Mouse (Mus musculus) hematopoietic stem cell, adult 5-6 weeks (primary cell): ENCODE data around the gene Mrps2. TPM values are rescaled to one million over a fixed set of nuclear protein-coding genes. Genes with fewer than 3 reads are reported as not detected.
"Not testable (repeated sequence)": the region's sequence is repeated elsewhere in the genome, so short reads cannot be mapped to it uniquely, and the experiment has no call there.

Source experiments
- ATAC-seq, 2 experiments: fragments of 125-278 bp in 1 of 2; replicated peaks in 1 of 2; 2 replicates each; pipeline ENCODE4 v1.8.0; 2016 to 2017; ENCODE audit warnings: inconsistent platforms in 2 of 2, mild to moderate bottlenecking in 2 of 2, moderate number of reproducible peaks in 2 of 2, low read depth in 1 of 2, moderate TSS enrichment in 1 of 2; ENCODE audit not compliant: low FRiP score in 2 of 2, poor library complexity in 2 of 2, severe bottlenecking in 2 of 2, insufficient read depth in 1 of 2, low TSS enrichment in 1 of 2
- total RNA-seq: library from RNA; stranded (forward); fragments of 172-1452, 232-1000 nt; gene quantifications from 2 replicates; pipeline ENCODE4 v1.2.3, GENCODE M21; 2017

Gene Mrps2
- total RNA-seq, 1 experiment from 2014 or later, result 31.9 TPM

- ATAC-seq, result no peak
Measured at GRCm38 (mm10) chr2:28505795-28506194, 37.9 kb downstream of the Mrps2 start, which contains the start of gene Gm10134. Gm10134 (plus strand) TSS chr2:28506095.

GRCm38 (mm10) chr2:28506291-28506690 lies 38.4 kb downstream of the Mrps2 start:
- no peak for ATAC-seq

GRCm38 (mm10) chr2:28511600-28511999 lies 43.7 kb downstream of the Mrps2 start:
- ATAC-seq, result not testable (repeated sequence)

GRCm38 (mm10) chr2:28512798-28513401 lies 45.0 kb downstream of the Mrps2 start, which contains the start of gene Ralgds:
Ralgds (plus strand) TSS chr2:28513125.
- ATAC-seq, result no peak

GRCm38 (mm10) chr2:28513431-28514370 lies 45.8 kb downstream of the Mrps2 start:
- ATAC-seq, result no peak

GRCm38 (mm10) chr2:28514489-28514888 lies 46.6 kb downstream of the Mrps2 start:
- ATAC-seq, result peak; percentile 55 to 61

- ATAC-seq, result peak; percentile 38 to 66
Measured at GRCm38 (mm10) chr2:28517206-28517909, 49.5 kb downstream of the Mrps2 start.

GRCm38 (mm10) chr2:28518231-28518630 lies 50.4 kb downstream of the Mrps2 start:
- 0 out of 4 replicates have a peak, but pooled peaks of 1 of the 2 experiments have one; percentile 8 for ATAC-seq

GRCm38 (mm10) chr2:28520581-28520980 lies 52.7 kb downstream of the Mrps2 start:
- ATAC-seq, result no peak

Other genes with a start within 250 kb of the Mrps2 start
- 8.6 and 11.7 TPM in 2 replicates for gene Ppp1r26, start 21.3 kb upstream of the Mrps2 start, total RNA-seq
- not detected in 2 replicates for gene 1700007K13Rik, start 1.7 kb upstream of the Mrps2 start, total RNA-seq
- not detected in 2 replicates for gene Gbgt1, start 28.8 kb downstream of the Mrps2 start, total RNA-seq
- not detected in 2 replicates for gene Gm10134, start 38.0 kb downstream of the Mrps2 start, total RNA-seq
- gene Ralgds, start 45.1 kb downstream of the Mrps2 start, total RNA-seq, result 12.0 and 20.9 TPM in 2 replicates
- not detected in 2 replicates for gene Cel, start 95.3 kb downstream of the Mrps2 start, total RNA-seq
- gene Gtf3c5, start 115.7 kb downstream of the Mrps2 start, total RNA-seq, result 15.8 and 31.2 TPM in 2 replicates
- 16.4 and 23.5 TPM in 2 replicates for gene Gfi1b, start 153.9 kb downstream of the Mrps2 start, total RNA-seq
- gene Tsc1, start 173.2 kb downstream of the Mrps2 start, total RNA-seq, result 22.8 and 23.5 TPM in 2 replicates
- 1.4 and 3.1 TPM in 2 replicates for gene Spaca9, start 231.7 kb downstream of the Mrps2 start, total RNA-seq
- 0.15 and 0.38 TPM in 2 replicates for gene Ak8, start 232.1 kb downstream of the Mrps2 start, total RNA-seq